14 mouse cellular contexts compared by ENCODE assay signal in genomic region chr8:61178594-61179140, GRCm38 (mm10). TPM values are rescaled to one million over a fixed set of nuclear protein-coding genes. Genes with fewer than 3 reads are reported as not detected.
DNase-seq lines count a peak whose midpoint lies in the region; ATAC-seq and TF ChIP-seq lines count a peak whose summit lies in the region.
"Had no signal": no experiment of that assay in that cellular context is flagged by ENCODE, and none has a peak within 500 bp of the region (broad histone marks: within the 10 kb centered on the region; RNA-seq: fewer than 3 reads in every experiment).

No protein-coding gene starts in this region.

- H3K4me2 ChIP-seq in hindbrain, embryonic 16.5 days (ENCODE audit: low read length) = no peak overlapping the region
- H3K4me2 ChIP-seq in neural tube, embryonic 15.5 days = peak overlapping the region; percentile 17; the same call in 1 of the 2 replicates

- intact Hi-C loops in gastrocnemius, adult 2 months (cut with DNase I) = no loop called here
- intact Hi-C loops in gastrocnemius, postnatal 14 days (cut with DNase I; ENCODE audit: low total_unique reads) = no loop called here

- H3K9ac ChIP-seq in hindbrain, embryonic 16.5 days (ENCODE audit: low read depth, low read length) = no peak overlapping the region
- no peak overlapping the region for H3K9ac ChIP-seq in neural tube, embryonic 15.5 days (replicated peaks)

- no peak for DNase-seq in gastrocnemius, adult 2 months
- no peak for DNase-seq in gastrocnemius, postnatal 14 days
- peak; percentile 47 for DNase-seq in lung, postnatal 36 days
- DNase-seq in lung, postnatal 14 days = no peak
- DNase-seq in spleen, postnatal 14 days (ENCODE audit: low spot score in 2 of 2) = no peak
- DNase-seq: adrenal gland, postnatal 25 days; B cell, adult 2 months; cerebellum, adult 11-12 months; heart, postnatal 4 days; right cerebral cortex, postnatal 25 days; thymus, postnatal 4 days had no signal

- TF ChIP-seq CTCF in gastrocnemius, adult 2 months (IDR thresholded peaks at IDR 0.05) = no peak

- H3K27ac ChIP-seq in gastrocnemius, adult 2 months = peak overlapping the region; percentile 28; the same call in 1 of the 2 replicates
- no peak overlapping the region for H3K27ac ChIP-seq in hindbrain, embryonic 16.5 days (ENCODE audit: low read depth, low read length)
- 0 out of 2 replicates have a peak overlapping the region, but pooled peaks have one; percentile 1 for H3K27ac ChIP-seq in neural tube, embryonic 15.5 days (replicated peaks)

- peak overlapping the region; percentile 23 for H3K4me3 ChIP-seq in gastrocnemius, adult 2 months
- H3K4me3 ChIP-seq in hindbrain, embryonic 16.5 days (ENCODE audit: low read length) = no peak overlapping the region
- no peak overlapping the region for H3K4me3 ChIP-seq in neural tube, embryonic 15.5 days (replicated peaks)

- WGBS in hindbrain, embryonic 16.5 days = 59% methylated on average over 11 of the region's 11 CpGs
- whole genome bisulfite sequencing in neural tube, embryonic 15.5 days = 32% methylated on average over 11 of the region's 11 CpGs

- H3K36me3 ChIP-seq in hindbrain, embryonic 16.5 days (ENCODE audit: control insufficient read depth, insufficient read depth, low read length) = no peaks in the 10 kb centered on the region
- H3K36me3 ChIP-seq in neural tube, embryonic 15.5 days = no peaks in the 10 kb centered on the region

- ATAC-seq in hindbrain, embryonic 16.5 days = peak; percentile 76
- ATAC-seq in neural tube, embryonic 15.5 days (ENCODE audit: low FRiP score) = peak; percentile 55; the same call in 1 of the 2 replicates
- ATAC-seq in cerebellum, adult (ENCODE audit: insufficient number of reproducible peaks, low FRiP score, low TSS enrichment) = no peak

- H3K4me1 ChIP-seq in hindbrain, embryonic 16.5 days (ENCODE audit: control insufficient read depth, insufficient read depth, low read depth, low read length) = no peaks in the 10 kb centered on the region
- H3K4me1 ChIP-seq in neural tube, embryonic 15.5 days = peaks cover 6% of the 10 kb centered on the region; the same call in 1 of the 2 replicates

- H3K9me3 ChIP-seq in hindbrain, embryonic 16.5 days (ENCODE audit: control insufficient read depth, low read length) = no peaks in the 10 kb centered on the region
- no peaks in the 10 kb centered on the region for H3K9me3 ChIP-seq in neural tube, embryonic 15.5 days (replicated peaks)

- H3K27me3 ChIP-seq in hindbrain, embryonic 16.5 days (replicated peaks; ENCODE audit: control insufficient read depth, insufficient read depth, low read length) = no peaks in the 10 kb centered on the region
- no peaks in the 10 kb centered on the region for H3K27me3 ChIP-seq in neural tube, embryonic 15.5 days (replicated peaks)

RNA-seq across cellular contexts. Expression of gene Sh3rf1, which starts 45.0 kb away (rescaled TPM):
- total RNA-seq in gastrocnemius, adult 2 months (2021) = 1 to 10 TPM; 1.2 to 1.8 TPM
- total RNA-seq in gastrocnemius, postnatal 14 days (2021) = 1 to 10 TPM; 2.8 to 3.4 TPM
- polyA plus RNA-seq in hindbrain, embryonic 16.5 days (2015; fragmentation: Nextera tagmentation; extraction: Ambion mirVana) = 23.3 and 28.2 TPM in 2 replicates
- 19.0 and 20.8 TPM in 2 replicates for polyA plus RNA-seq in neural tube, embryonic 15.5 days (2015; fragmentation: Nextera tagmentation; extraction: Ambion mirVana)
